Mouse (Mus musculus) frontal cortex, postnatal 25 days (tissue): ENCODE data around the gene Meioc.
"Not testable (repeated sequence)": the region's sequence is repeated elsewhere in the genome, so short reads cannot be mapped to it uniquely, and the experiment has no call there.

Experiments used
- DNase-seq, 2 experiments: peaks; one replicate each; pipeline ENCODE4 v3.0.0; 2022; ENCODE audit warnings: low spot score in 2 of 2

The Meioc gene

DNA sequence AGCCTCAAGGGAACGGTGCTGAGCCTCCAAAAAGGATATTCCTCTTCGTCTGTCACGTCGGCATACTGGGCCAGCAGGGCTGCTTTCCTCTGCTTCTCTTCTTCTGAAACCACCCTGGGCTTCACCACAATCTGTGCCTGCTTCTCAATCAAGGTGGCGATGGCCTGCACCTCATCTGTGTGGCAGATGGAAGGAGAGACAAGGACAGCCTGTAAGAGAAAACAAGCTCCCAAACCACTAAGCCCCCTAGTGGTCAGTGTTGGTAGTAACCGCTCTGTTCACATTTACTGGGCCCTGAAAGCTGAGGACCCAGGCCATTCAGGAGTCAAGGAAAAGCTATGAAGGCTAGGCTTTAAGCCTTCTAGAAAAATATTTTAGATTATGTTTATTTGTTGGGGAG is 26.6 kb downstream of the Meioc start:
- DNase-seq = peak; percentile 41 to 67

DNA sequence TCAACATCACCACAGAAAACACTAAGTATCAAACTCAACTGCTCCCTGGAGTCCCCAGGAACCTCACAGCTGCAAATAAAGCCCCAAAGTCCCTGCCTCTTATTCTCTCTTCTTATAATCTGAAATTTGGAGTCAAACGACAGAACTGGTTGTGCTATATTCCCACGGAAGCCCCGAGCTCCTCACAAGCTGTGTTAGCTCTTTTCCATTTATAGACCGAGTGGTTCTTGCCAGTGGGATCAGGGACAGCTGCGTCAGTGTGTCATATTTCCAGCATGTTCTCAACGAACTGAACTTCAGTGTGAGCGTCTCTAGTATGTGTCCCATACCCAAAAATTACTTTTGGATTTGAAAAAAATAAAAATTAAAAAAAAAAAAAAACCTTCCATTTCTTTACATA is 31.8 kb downstream of the Meioc start:
- DNase-seq = no peak

DNA sequence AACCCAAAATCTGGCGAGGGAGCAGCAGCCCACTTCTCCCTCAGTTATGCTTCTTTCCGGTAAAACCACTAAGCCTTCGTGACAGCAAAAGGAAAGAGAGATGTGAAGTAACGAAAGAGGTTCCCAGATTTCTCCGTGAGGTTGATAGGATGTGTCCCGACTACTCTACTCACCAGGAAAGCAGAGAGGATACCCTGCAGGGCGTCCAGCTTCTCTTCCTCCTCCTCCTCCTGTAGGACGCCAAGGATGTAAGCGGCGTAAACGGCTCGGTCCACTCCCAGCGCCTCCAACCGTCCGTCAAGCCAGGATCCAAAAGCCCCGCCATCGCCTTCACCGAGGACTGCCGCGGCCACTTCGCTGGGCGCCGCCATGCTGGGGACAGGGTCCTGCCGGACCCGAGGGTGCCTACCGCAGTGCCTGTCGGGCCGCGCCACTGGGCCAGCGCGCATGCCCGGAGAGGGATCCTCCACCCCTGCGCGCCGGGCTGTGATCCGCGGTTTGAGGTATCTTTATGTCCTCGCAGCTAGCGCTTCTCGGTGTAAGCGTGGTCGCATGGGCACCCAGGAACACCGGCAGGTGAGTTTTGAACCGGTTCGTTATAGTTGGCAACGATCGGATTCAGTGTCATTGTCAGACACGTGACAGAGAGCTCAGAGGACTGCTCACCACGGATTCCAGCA is 34.0 kb downstream of the Meioc start, which contains the start of gene Ccdc43:
Ccdc43 (minus strand) TSS at position 445 of the 680 bp plus-strand sequence.
- DNase-seq = peak; percentile 73 to 77

DNA sequence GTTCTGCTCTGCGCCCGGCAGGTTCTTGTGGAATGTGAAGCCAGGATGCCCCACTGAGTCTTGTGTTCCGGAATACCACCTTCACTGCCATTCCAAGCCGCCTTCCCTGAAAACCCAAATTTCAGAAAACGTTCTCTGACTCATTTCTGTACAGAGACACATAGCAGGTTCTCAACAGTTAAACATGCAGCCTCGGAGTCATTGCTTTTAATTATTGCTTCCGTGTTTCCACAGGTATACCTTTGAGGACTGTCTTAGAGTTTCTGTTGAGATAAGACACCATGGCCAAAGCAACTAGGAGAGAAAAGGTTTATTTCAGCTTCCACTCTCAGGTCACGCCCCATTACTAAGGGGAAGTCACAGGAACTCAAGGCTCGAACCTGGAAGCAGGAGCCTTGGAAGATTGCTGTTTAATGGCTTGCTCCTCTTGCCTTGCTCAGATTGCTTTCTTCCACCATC is 34.5 kb downstream of the Meioc start:
- no peak for DNase-seq

DNA sequence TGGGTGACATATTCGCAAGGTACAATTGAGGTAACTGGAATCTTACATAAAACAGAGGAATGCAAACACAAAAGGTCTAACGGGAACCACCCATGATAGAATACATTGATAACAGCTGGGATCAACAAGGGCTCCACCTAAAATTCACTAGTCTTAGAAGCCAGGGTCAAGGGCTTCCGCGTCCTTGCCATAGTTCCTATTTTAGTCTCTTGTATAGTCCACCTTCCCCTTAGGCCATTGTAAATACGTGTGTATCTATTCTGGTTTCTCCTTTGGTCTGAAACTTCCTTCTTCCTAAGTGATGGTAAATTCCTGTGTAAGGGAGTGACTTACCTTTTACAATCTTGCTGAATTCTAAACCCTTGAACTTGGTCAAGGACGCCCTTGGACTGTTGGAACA is 38.7 kb downstream of the Meioc start:
- DNase-seq = not testable (repeated sequence)

DNA sequence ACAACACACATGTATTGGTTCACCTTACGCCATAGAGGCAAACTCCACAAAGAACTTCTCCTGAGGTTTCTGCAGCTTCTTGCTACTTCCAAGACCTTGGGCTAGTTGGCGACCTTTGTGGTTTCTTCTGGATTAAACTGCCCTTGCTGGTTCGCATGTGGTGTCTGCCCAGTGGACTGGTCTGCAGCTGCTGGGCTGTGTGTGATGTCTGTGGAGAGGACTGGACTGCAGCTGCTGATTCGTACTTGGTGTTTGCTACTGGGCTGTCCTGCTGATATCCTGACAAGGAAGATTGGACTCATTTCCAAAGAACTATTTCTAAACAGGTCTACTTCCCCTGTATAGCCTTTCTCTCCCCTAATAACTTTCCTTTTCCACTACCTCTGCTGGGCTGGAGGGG is 48.9 kb downstream of the Meioc start:
- no peak for DNase-seq

DNA sequence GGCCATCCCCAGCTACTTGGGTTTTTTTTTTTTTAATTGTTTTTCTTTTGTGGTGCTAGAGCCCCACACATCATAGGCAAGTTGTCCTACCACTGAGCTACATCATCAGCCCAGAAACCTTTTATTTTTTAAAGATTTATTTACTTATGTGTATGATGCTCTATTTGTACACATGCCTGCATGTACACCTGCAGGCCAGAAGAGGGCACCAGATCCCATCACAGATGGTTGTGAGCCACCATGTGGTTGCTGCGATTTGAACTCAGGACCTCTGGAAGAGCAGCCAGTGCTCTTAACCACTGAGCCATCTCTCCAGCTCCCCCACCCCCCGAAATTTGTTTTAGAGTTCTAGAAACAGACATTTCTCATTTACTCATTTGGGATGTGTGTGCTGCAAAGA is 51.1 kb downstream of the Meioc start:
- not testable (repeated sequence) for DNase-seq

DNA sequence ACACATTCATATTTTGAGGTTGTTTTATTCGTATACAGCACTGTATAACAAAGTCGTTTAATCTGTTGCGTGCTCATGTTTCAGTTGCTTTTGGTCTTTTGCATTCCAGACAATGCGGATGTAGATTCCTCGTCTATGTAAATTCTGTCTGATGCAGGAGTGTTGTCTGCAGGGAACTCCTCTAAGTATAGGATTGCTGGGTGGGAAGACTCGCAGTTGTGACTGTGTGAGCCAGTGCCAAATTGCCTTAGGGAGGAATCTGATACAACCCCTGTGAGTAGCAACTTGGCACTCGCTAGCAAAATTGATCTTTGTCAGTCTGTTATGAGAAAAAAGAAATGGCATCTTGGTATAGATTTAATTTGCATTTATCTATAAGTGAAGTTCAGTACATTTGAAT is 52.6 kb downstream of the Meioc start:
- DNase-seq = no peak

DNA sequence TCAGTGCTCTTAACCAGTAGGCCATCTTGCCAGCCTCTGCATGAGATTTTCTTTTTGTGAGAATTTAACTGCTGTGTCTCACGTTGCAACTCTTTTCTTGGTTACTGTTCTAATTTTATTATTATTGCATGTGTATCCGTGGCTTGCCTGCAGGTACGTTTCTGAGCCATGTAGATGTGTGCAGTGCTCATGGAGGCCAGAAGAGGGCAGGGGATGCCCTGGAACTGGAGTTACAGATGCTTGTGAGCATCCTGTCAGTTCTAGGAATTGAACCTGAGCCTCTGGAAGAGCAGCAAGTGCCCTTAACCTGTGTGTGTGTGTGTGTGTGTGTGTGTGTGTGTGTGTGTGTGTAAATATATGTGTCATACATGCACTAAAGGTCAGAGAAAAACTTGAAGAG is 62.1 kb downstream of the Meioc start:
- no peak for DNase-seq

DNA sequence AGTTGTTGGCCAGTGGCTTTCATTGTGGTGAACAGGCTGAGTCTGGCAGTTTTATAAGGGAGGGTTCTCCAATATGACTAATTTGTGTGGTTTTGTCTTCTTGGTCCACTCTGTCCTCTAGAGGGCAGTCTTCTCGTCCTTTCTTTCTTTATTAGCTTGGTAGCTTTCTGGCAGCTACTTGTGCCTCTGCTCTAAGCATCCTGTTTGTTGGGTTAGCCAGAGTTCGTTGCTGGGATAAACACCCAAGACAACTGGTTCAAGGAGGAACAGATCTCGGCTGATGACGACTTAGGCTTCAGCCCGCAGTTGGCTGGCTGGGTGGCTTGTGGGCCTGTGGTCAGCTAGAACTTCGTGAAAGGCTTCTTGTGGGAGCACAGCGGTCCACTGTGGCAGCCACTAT is 65.1 kb downstream of the Meioc start:
- no peak for DNase-seq

DNA sequence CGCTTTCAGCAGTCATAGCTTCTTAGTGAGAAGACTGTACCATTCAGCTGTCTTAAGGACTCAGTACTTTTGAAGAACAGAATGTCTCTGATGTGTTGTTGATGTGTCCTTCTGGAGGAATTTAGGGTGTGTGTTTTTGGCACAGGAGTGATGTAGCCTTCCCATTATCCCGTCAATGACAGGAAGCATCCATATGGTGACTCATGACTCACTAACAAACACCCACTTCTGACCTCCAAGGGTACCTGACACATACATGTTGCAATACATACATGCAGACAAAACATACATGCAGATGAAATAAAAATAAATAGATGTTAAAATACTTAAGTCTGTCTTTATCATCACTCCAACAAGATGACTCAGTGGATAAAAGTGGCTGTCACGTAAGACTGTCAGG is 66.3 kb downstream of the Meioc start:
- no peak for DNase-seq

DNA sequence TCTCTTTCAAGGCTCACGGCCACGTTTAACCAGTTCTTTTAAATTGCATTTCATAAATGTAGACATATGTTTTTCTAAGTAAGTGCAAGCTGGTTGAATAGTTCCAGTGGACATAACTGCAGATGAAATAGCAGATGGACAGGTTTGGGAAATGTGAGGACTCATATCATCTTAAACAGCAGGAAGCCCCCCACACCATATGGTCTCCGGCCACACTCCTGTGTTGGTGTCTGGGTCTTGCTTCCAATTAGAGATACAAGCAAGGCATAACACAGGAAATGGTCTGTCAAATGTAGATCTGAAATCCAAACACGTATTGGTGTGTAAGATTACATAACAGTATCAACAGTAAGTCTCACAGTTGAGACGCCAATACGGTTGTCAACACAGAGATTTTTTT is 67.8 kb downstream of the Meioc start:
- no peak for DNase-seq
